Mouse (Mus musculus) thymus, adult 18-20 months (tissue): ENCODE results near the gene Gm4881.

Experiments used
- DNase-seq, 2 experiments: peaks; one replicate each; pipeline ENCODE4 v3.0.0; 2022; ENCODE audit warnings: mixed read lengths in 2 of 2

The Gm4881 gene

GRCm38 (mm10) chr7:24944257-24944950, at the start of gene Gm4881:
TSS of gene Gm4881 (minus strand) at chr7:24944494.
- DNase-seq, result no peak

- no peak for DNase-seq
These were observed 48.8 kb upstream of the Gm4881 start for GRCm38 (mm10) chr7:24993081-24993480.

GRCm38 (mm10) chr7:24990478-24990877, 46.2 kb upstream of the Gm4881 start:
- no peak for DNase-seq

- no peak for DNase-seq
These were observed 43.6 kb upstream of the Gm4881 start for GRCm38 (mm10) chr7:24987941-24988340.

- DNase-seq, result no peak
These were observed 41.5 kb upstream of the Gm4881 start for GRCm38 (mm10) chr7:24985799-24986198.

- no peak for DNase-seq
These were observed 40.0 kb upstream of the Gm4881 start for GRCm38 (mm10) chr7:24984307-24984706.

GRCm38 (mm10) chr7:24983396-24983795, 39.1 kb upstream of the Gm4881 start:
- no peak for DNase-seq

GRCm38 (mm10) chr7:24980439-24980838, 36.1 kb upstream of the Gm4881 start:
- no peak for DNase-seq

- DNase-seq, result no peak
These were observed 34.5 kb upstream of the Gm4881 start for GRCm38 (mm10) chr7:24978781-24979180.

GRCm38 (mm10) chr7:24974893-24975595, 30.8 kb upstream of the Gm4881 start:
- no peak for DNase-seq

- no peak for DNase-seq
These were observed 29.6 kb upstream of the Gm4881 start for GRCm38 (mm10) chr7:24973902-24974301.

GRCm38 (mm10) chr7:24973208-24973607, 28.9 kb upstream of the Gm4881 start:
- no peak for DNase-seq

GRCm38 (mm10) chr7:24971972-24972893, 27.9 kb upstream of the Gm4881 start, which contains the start of gene Rabac1:
TSS of gene Rabac1 (minus strand) at chr7:24972754.
- peak; percentile 84 to 91 for DNase-seq

GRCm38 (mm10) chr7:24971261-24971971, 27.1 kb upstream of the Gm4881 start:
- DNase-seq, result no peak

- DNase-seq, result no peak
These were observed 26.0 kb upstream of the Gm4881 start for GRCm38 (mm10) chr7:24970341-24970740.

GRCm38 (mm10) chr7:24969805-24970204, 25.5 kb upstream of the Gm4881 start:
- DNase-seq, result no peak

- no peak for DNase-seq
These were observed 24.2 kb upstream of the Gm4881 start for GRCm38 (mm10) chr7:24968463-24968862.

- no peak for DNase-seq
These were observed 23.7 kb upstream of the Gm4881 start for GRCm38 (mm10) chr7:24967966-24968365.

- peak; percentile 53 to 56 for DNase-seq
These were observed 20.7 kb upstream of the Gm4881 start for GRCm38 (mm10) chr7:24964897-24965535.

- no peak for DNase-seq
These were observed 20.0 kb upstream of the Gm4881 start for GRCm38 (mm10) chr7:24964288-24964687.

GRCm38 (mm10) chr7:24955226-24955625, 10.9 kb upstream of the Gm4881 start:
- DNase-seq, result no peak

GRCm38 (mm10) chr7:24954450-24954849, 10.2 kb upstream of the Gm4881 start:
- DNase-seq, result peak; percentile 34 to 55
